Mouse (Mus musculus) heart, postnatal 4 days (tissue): ENCODE data around the gene Mgat4d. TPM values are rescaled to one million over a fixed set of nuclear protein-coding genes. Genes with fewer than 3 reads are reported as not detected.
"Not testable (repeated sequence)": the region's sequence is repeated elsewhere in the genome, so short reads cannot be mapped to it uniquely, and the experiment has no call there.

ENCODE experiments used
- DNase-seq: peaks from one replicate; pipeline ENCODE4 v3.0.0; 2021
- total RNA-seq, 2 experiments: library from RNA; stranded (reverse); gene quantifications; 2 replicates each; pipeline ENCODE4 v1.2.3; 2021

Mgat4d gene
- total RNA-seq, 2 experiments from 2014 or later, result not detected

- DNase-seq, result no peak
Observed at GRCm38 (mm10) chr8:83392521-83392920, 44.2 kb downstream of the Mgat4d start.

DNA sequence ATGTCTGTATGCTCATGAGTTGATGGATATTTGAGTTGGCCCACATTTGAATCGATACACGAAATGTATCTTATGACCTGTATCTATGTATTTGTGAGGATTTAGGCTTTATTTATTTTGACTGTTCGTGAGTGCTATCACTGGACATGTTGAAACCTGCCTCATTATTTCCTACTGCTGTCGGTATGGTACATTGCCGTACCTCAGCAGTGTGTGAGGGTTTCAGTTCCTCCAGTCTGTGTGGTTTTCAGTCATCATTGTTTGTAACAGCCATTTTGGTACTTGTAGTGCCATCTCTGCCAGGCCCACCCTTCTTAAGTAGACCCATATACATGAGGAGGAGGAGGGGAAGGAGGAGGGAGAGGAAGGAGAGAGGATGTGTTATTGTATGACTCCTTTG lies 46.1 kb downstream of the Mgat4d start:
- DNase-seq, result no peak

GRCm38 (mm10) chr8:83396680-83397079 lies 48.4 kb downstream of the Mgat4d start:
- no peak for DNase-seq

DNA sequence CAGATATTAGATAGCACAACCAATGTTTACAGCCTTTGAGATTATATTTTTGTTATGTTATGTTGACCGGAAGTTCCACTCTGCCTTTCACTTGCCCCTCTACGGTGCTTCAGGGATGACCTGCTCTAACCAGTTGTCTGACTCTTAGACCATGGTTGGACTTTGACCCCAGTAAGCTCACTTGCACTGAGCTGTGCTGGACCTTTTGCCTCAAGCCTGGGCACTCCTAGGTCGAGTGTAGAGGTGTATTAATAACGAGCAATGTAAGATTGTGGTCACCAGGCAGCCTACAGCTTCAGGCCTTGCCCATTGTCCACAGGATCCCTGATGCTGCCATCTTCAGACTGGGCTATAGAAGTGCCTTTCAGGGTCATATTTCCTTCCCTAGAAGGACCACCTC lies 49.5 kb downstream of the Mgat4d start:
- DNase-seq, result no peak

- DNase-seq, result no peak
Observed at GRCm38 (mm10) chr8:83405548-83405947, 57.3 kb downstream of the Mgat4d start.

GRCm38 (mm10) chr8:83406836-83407235 lies 58.6 kb downstream of the Mgat4d start:
- DNase-seq, result no peak

- no peak for DNase-seq
Observed at GRCm38 (mm10) chr8:83408496-83408895, 60.2 kb downstream of the Mgat4d start.

- no peak for DNase-seq
Observed at GRCm38 (mm10) chr8:83416878-83417277, 68.6 kb downstream of the Mgat4d start.

DNA sequence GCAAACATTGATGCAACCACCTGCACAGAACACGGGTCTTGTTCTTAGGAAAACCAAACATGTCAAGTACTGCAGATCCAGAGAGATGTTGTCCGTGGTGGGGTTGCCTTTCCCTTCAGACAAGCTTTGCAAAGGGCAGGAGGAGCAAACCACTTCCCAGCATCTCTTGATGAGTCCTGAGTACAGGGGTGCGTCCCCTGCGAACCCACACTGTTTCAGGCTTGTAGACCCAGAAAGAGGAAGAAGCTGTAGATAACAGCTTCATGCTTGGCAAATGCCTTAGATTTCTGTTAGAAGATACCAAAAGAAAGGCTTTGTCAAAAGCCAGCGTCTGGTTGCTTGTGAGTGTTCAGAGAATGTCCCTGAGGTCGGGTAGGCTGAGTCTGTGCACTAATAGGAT lies 69.7 kb downstream of the Mgat4d start:
- no peak for DNase-seq

DNA sequence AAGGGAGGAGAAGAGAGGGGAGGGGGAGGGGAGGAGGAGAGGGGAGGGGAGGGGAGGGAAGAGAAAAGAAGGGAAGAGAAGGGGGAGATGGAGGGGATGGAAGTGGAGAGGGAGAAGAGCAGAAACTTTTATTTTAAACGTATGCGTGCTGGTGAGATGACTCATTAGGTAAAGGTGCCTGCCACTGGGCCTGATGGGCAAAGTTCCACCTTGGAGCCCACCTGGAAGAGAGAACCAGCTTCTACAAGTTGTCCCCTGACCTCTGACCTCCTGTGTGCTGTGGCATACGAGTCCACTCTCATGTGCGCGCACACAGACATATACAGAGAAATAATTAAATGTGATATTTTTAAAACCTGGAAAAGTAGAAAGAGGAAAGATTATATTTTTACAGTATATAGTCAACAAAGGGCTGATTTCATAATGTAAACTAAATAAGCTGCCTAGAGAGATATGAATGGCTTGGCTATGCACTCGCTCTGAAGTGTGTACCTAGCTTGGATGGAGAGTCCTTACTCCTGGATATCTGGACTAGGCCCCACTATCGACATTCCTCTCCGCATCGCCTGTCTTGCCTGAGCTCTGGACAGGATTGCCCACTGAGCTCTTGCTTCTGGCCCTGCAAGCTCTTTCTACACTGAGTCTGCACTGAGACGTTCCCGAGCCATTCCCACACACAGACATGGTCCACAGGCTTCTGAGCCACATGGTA lies 70.7 kb downstream of the Mgat4d start:
- no peak for DNase-seq

- no peak for DNase-seq
Observed at GRCm38 (mm10) chr8:83421354-83421753, 73.1 kb downstream of the Mgat4d start.

DNA sequence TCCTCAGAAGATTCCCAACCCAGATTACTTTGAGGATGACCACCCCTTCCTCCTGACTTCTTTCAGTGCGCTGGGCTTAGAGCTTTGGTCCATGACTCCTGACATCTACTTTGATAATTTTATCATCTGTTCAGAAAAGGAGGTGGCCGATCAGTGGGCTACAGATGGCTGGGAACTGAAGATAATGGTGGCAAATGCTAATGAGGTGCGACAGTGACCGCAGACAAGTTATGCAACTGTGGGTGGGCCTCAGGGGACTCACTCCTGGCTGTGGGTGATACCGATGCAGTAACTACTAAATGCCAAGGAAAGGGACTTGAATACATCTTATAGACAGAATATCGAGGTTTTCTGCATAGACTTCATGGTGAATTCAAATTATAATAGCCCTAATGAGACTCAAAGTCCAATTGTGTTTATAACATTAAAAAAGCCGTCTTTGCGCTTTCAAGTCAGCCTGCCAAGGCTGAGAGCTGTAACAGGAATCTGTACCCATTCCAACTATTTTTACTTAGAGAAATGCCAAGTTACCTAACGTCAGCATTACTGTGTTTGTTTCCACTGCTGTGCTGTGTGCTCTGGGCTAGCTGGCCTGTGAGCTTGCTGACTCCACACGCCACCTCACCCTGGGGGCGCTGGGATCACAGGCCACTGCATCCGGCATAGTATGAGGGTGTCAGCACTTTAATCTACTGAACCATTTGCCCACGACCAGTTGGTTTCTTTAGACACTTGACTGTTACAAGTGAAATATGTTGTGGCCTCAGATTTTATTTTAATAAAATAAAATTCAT lies 75.0 kb downstream of the Mgat4d start:
- no peak for DNase-seq

DNA sequence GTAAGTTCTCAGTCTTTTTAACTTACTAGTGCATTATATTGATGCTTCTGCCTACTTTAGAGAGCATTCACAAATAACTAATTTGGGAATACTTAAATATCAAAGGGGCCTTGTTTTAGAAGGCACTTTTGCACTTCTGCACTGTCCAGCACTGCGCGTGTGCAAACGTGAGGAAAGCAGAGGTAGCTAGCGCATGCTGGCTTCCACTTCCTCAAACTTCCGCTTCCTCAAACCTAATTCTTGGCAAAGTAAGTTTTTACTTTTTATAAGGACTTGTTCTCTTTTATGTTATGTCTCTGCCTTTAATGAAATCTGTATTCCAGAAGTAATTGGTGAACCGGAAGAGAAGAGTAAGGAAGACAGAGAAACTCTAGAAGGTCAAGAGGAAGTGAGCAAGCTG lies 76.9 kb downstream of the Mgat4d start:
- DNase-seq, result no peak

- no peak for DNase-seq
Observed at GRCm38 (mm10) chr8:83426104-83426759, 78.0 kb downstream of the Mgat4d start.

DNA sequence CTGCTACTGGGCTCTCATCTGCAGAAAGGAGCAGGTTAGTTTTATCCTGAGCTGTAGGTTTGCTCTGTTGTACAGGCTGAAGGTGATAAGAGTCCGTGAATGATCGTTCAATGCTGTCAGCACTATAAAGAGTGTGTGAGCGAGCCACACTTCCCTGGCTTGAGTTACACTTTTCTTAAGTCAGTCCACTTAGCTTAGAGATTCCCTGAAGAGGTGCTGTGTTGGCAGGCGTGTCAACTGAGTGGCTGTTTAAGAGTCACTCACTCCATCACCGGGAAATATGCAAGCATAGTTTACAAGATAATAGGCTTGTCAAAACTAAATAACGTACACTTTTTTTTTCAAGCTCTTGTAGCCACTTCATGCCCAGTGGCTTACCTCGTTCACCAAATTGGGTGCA lies 78.7 kb downstream of the Mgat4d start:
- no peak for DNase-seq

- not testable (repeated sequence) for DNase-seq
Observed at GRCm38 (mm10) chr8:83428621-83429020, 80.3 kb downstream of the Mgat4d start.

GRCm38 (mm10) chr8:83429071-83429524 lies 80.8 kb downstream of the Mgat4d start:
- DNase-seq, result no peak

Other genes starting within 250 kb of the Mgat4d start
- 1 to 10 TPM; 7.0 to 8.3 TPM for gene Tbc1d9, start 183.1 kb upstream of the Mgat4d start, total RNA-seq
- under 1 TPM in 1 of 2 experiments, not detected in 1; 0.33 TPM for gene Gm10645, start 182.3 kb upstream of the Mgat4d start, total RNA-seq
- 10 to 100 TPM; 10.4 to 21.3 TPM for gene Ucp1, start 58.1 kb upstream of the Mgat4d start, total RNA-seq
- gene Elmod2, start 16.0 kb upstream of the Mgat4d start, total RNA-seq, result 1 to 10 TPM; 8.3 to 9.5 TPM
- not detected for gene Clgn, start 41.4 kb downstream of the Mgat4d start, total RNA-seq
- 10 to 100 TPM; 49.1 to 54.0 TPM for gene Scoc, start 109.9 kb downstream of the Mgat4d start, total RNA-seq
- not detected for gene Olfr370, start 187.3 kb downstream of the Mgat4d start, total RNA-seq
- 100 to 1,000 TPM; 517 to 525 TPM for gene Ndufb7, start 218.2 kb downstream of the Mgat4d start, total RNA-seq